Mouse (Mus musculus) heart, postnatal 0 days (tissue): ENCODE measurements around the gene Ints4.

Experiments used
- CTCF ChIP-seq: IDR thresholded peaks from 2 replicates; pipeline ENCODE4 v1.5.1; 2016; ENCODE audit warnings: antibody characterized with exemption, control low read depth, low read depth
- EP300 ChIP-seq: IDR thresholded peaks from 2 replicates; pipeline ENCODE4 v1.6.1; 2016; ENCODE audit warnings: antibody characterized with exemption, low read depth

DNA sequence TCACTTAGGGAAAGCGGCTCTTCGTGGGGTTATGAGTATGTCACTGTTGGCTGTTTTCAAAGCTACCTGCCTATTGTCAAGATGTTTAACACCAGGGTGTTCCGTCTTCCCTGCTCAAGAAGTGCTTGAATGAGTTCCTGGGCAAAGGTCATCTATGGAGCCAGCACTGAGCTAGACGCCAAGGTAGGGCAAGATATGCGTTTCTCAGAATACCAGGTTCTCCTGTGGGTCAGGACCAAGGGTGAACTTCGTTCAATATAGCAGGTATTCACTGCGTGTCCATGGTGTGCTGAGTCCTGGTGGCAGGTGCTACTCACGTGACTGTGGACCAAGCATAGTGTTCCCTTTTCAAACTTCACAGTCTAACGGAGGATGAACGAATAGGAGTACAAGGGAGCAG is 26.0 kb upstream of the Ints4 start:
- no peak for TF ChIP-seq CTCF
- TF ChIP-seq EP300 = no peak
